Mouse (Mus musculus) left cerebral cortex, adult 2 months (tissue): ENCODE data around the gene Fam208b. TPM values are rescaled to one million over a fixed set of nuclear protein-coding genes. Genes with fewer than 3 reads are reported as not detected.

Experiments
- DNase-seq, 2 experiments: peaks; one replicate each; pipeline ENCODE4 v3.0.0; 2021 to 2022; ENCODE audit warnings: low spot score in 2 of 2, mixed read lengths in 1 of 2; ENCODE audit errors: extremely low spot score in 1 of 2
- H3K27ac ChIP-seq: fragments of 200-600 bp; 2 replicates; pipeline ENCODE4 v1.8.1; 2022
- H3K4me3 ChIP-seq: fragments of 200-600 bp; 2 replicates; pipeline ENCODE4 v1.8.1; 2022
- CTCF ChIP-seq: fragments of 200-600 bp; IDR thresholded peaks from 2 replicates; pipeline ENCODE4 v1.8.1; 2022; ENCODE audit warnings: antibody characterized with exemption, mild to moderate bottlenecking, moderate library complexity
- intact Hi-C: fragments of 180-260 bp; cut with DNase I; formaldehyde crosslinking; loops from one replicate; pipeline ENCODE4 v1.15.1; 2025
- total RNA-seq, 2 experiments: library from RNA; stranded (reverse); gene quantifications; 2 replicates each; pipeline ENCODE4 v1.2.3; 2021

Fam208b gene
- total RNA-seq, 2 experiments from 2014 or later: 28.5 to 28.7 TPM

DNA sequence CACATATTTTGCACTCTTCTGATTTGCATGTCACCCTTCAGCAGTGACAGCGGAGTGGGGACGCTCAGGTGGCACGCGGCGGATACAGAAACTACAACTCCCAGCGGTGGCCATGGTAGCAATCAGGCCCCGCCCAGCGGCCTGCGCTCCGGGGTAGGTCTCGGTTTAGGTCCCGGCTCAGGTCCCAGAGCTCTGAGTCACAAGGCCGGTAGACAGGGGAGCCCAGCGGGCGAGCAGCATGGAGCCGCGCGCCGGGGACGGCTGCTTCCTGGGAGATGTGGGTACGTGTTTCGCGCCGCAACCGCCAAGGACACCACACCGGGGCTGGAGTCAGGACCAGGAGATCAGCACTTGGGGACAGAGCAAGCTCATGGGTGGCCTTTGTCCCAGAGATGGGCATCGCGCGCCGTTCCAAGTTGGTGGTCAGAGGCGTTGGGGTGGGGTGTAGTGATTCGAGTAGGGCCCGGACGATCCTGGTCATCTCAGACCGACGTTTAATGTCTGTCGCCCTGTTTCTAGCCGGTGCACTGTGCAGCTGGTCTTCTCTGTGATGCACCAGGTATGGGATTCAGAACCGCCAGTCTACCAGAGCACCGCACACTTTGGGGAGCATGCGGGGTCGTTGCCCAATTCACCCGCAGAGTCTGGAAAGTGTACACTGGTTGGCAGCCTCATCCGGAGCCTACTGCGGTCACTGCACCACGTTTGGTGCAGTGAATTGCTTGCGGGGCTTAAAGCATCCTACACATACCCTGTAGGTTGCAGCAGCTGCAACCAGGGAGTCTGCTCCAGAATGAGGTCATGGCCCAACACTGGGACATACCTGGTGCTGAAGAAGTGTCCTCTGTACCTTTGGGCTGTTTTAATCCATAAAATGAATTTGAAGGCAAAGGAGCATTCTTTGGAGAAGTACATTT, 23.2 kb upstream of the Fam208b start, which contains the start of gene Asb13:
TSS of gene Asb13 (plus strand) at position 138 of the 917 bp plus-strand sequence.
- peak; percentile 85 to 86 for DNase-seq
- intact Hi-C loops: loop anchor here (1.0 kb wide), 1 partner anchor 23 kb away; the partner anchor contains the start of gene Fam208b
- Histone ChIP-seq H3K4me3 (peak within 1 kb of the TSS; percentile 83), H3K27ac (peak within 1 kb of the TSS; percentile 86)
- TF ChIP-seq CTCF: peak; percentile 29; the same call in 1 of the 2 replicates

DNA sequence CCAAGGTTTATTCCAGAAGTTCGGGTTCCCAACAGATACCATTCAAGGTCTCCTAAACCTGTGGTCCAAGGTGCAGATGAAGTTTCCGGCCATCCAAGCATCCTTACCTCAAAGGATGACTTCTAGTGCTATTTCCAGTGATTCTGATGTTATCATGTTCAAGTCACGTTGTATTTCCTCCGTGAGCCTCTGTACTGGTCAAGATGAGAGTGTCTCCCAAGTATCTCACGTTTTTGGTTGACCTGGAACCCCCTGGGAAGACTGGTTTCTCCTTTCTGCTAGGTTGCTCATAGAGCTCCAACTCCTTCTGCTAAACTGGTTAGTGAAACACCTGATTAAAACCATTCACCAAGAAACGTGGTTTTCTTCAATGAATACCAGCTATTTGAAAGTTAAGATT, 22.2 kb upstream of the Fam208b start:
- DNase-seq: no peak
- no peak overlapping the region for H3K4me3 ChIP-seq

DNA sequence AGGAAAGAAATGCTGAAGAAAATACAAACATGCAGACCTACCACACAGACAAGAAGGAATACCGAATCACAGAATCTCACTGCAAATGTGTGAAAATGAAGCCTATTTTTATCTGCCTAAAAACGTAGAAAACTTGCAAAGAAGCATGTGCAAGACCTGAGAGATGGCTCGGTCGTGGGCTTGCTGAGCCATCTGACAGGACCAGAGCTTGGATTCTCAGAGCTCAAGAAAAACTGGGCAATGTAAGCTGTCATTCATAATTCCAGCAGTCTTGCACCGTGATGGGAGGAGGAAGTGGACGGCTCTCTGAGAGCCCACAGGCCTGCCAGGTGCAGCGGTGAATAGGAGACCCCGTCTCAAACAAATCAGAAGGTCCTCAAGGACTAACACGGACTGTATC, 21.6 kb upstream of the Fam208b start:
- intact Hi-C loops: no loop called here
- no peak for TF ChIP-seq CTCF
- Histone ChIP-seq H3K27ac (no peak overlapping the region), H3K4me3 (no peak overlapping the region)
- DNase-seq: no peak

More for the DNA sequence above, 22.2 kb upstream of the Fam208b start:
- H3K27ac ChIP-seq: no peak overlapping the region
- TF ChIP-seq CTCF: no peak
- intact Hi-C loops: no loop called here

GRCm38 (mm10) chr13:3628102-3628501, 17.2 kb upstream of the Fam208b start:
- Histone ChIP-seq H3K4me3 (no peak overlapping the region), H3K27ac (no peak overlapping the region)
- no peak for DNase-seq
- intact Hi-C loops: no loop called here
- TF ChIP-seq CTCF: no peak

DNA sequence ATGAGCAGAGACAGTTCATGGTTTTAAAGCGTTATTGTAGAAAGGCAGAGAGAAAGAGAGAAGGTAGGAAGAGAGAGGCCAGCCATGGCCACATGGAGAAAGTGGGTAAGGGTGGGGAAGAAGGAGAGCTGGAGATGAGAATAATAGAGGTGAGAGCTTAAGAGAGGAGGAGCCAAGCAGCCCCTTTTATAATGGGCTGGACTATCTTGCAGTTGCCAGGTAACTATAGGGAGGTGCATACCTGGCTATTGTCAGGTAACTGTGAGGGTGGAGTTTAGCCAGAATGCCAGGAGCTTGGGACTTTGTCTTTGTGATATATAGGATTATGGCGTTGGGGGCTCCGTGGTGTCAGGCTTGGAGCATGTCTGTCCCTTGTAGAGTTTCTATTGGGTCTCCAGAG, 16.2 kb upstream of the Fam208b start:
- Histone ChIP-seq H3K27ac (no peak overlapping the region), H3K4me3 (no peak overlapping the region)
- no peak for DNase-seq
- no peak for TF ChIP-seq CTCF
- intact Hi-C loops: no loop called here

GRCm38 (mm10) chr13:3610118-3610794, 652 bp downstream of the Fam208b start:
- Histone ChIP-seq H3K27ac (peak overlapping the region; percentile 89), H3K4me3 (peak overlapping the region; percentile 74)
- intact Hi-C loops: loop anchor here (2.0 kb wide), 1 partner anchor 71 kb away; the partner anchor contains the start of gene Gdi2
- TF ChIP-seq CTCF: no peak
- peak in 1 of 2 experiments; percentile 13 for DNase-seq

- no peak overlapping the region; the same call in 1 of the 2 replicates for H3K27ac ChIP-seq
- H3K4me3 ChIP-seq: peak overlapping the region; percentile 74
- intact Hi-C loops: loop anchor here (2.0 kb wide), 1 partner anchor 71 kb away; the partner anchor contains the start of gene Gdi2
- DNase-seq: no peak
- no peak for TF ChIP-seq CTCF
These were observed 1.2 kb downstream of the Fam208b start for GRCm38 (mm10) chr13:3609780-3610117.

DNA sequence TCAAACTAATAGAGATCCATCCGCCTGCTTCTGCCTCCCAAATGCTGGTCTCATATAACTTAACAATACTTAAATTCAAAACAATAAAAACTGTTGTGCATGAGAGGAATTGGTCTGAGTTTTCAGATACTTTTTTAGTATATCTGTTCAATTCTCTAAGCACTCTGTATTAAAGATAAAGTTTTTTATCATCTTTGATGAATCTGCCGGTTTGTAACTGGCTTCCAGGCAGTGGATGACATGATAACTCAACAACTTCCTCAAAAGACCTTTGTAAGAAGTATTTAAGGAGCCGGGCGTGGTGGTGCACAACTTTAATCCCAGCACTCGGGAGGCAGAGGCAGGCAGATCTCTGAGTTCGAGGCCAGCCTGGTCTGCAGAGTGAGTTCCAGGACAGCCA, 14.7 kb downstream of the Fam208b start:
- Histone ChIP-seq H3K27ac (no peak overlapping the region), H3K4me3 (no peak overlapping the region)
- intact Hi-C loops: no loop called here
- no peak for TF ChIP-seq CTCF
- no peak for DNase-seq

- no peak for DNase-seq
- intact Hi-C loops: loop anchor here (5.0 kb wide), 1 partner anchor 42 kb away; no protein-coding TSS in a partner anchor
- Histone ChIP-seq H3K27ac (no peak overlapping the region), H3K4me3 (no peak overlapping the region)
- no peak for TF ChIP-seq CTCF
These were observed 16.6 kb downstream of the Fam208b start for GRCm38 (mm10) chr13:3594311-3594710.

GRCm38 (mm10) chr13:3590789-3591188, 20.1 kb downstream of the Fam208b start:
- intact Hi-C loops: loop anchor here (5.0 kb wide), 1 partner anchor 38 kb away; no protein-coding TSS in a partner anchor
- no peak for DNase-seq
- peak; percentile 49 for TF ChIP-seq CTCF
- Histone ChIP-seq H3K27ac (no peak overlapping the region), H3K4me3 (no peak overlapping the region)

DNA sequence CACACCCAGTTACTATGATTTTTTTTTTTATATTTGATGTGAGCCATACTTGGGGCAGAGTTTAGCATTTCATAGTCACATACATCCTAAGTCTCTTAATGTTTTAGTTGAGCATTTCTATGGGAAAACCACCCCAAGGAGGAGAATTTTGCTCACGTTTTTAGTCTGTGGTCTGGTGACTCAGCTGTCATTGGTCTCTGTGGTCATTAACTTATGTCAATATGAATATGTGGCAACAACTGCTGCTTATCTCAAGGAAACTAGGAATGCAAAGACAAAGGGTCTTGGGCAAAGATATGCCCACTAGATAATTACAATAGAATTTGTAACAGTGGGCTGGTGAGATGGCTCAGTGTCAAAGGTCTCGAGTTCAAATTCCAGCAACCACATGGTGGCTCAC, 47.0 kb downstream of the Fam208b start:
- no peak overlapping the region for H3K4me3 ChIP-seq
- DNase-seq: no peak
- no peak for TF ChIP-seq CTCF
- H3K27ac ChIP-seq: no peak overlapping the region
- intact Hi-C loops: no loop called here

DNA sequence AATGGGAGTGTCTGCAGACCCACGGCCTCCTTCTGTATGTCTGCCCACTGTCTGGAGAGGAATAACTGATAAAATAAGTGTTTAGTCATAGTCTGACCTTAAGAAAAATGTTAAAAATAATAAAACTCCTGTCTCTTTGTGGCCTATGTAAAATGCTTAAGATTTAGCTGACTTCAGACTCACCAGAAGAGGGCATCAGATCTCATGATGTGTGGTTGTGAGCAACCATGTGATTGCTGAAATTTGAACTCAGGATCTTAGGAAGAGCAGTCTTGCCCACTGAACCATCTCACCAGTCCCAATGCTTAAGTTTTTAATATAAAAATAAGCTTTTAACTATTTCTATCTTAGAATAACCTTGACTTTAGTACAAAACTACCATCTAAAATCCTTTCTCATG, 47.8 kb downstream of the Fam208b start:
- Histone ChIP-seq H3K4me3 (no peak overlapping the region), H3K27ac (no peak overlapping the region)
- no peak for DNase-seq
- TF ChIP-seq CTCF: peak; percentile 25
- intact Hi-C loops: no loop called here
